Mouse (Mus musculus): Measurements from ENCODE around the gene Bdkrb1.

Bdkrb1 gene

DNA sequence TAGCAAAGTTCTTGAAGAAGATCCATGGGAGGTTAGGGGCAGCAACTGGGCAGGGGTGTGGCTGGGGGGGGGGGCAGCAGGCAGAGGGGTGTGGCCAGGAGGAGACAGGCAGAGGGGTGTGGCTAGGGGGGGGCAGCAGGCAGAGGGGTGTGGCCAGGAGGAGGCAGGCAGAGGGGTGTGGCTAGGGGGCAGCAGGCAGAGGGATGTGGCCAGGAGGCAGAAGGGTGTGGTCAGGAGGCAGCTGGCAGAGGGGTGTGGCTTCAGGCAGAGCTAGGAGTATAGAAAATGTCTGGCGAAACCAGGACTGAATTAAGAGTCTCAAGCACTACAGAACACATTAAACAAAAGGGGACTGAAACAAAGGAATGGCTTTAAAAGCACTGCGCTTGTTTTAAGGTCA lies 19.4 kb upstream of the Bdkrb1 start:
- Histone ChIP-seq H3K27me3 (ENCODE audit: control insufficient read depth, insufficient read depth, low read length, poor library complexity, severe bottlenecking) (no peaks in the 10 kb centered on the region), H3K36me3 (ENCODE audit: control insufficient read depth, insufficient read depth, low read length, poor library complexity, severe bottlenecking) (no peaks in the 10 kb centered on the region)
- DNase-seq (ENCODE audit: low read depth, low spot score) = peak; percentile 24

DNA sequence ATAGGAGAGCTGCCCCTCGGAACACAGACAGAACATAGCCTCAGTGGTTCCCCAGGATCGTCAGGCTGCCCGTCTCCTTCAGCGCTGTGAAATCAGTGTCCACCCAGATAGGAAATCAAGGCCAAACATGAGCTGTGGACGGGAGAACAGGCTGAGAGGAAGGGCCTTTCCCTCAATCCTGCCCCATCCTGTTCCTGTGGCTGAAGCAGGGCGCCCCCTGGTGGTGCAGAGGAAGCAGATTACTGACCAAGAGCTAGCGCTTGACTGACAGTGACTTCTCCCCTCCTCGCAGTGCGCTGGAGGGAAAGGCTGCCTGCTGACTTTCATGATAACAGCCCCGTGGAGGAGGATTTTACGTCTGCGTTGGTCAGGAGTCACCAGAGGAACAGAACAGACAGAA lies 18.0 kb upstream of the Bdkrb1 start:
- Histone ChIP-seq H3K27me3 (ENCODE audit: control insufficient read depth, insufficient read depth, low read length, poor library complexity, severe bottlenecking) (no peaks in the 10 kb centered on the region), H3K36me3 (ENCODE audit: control insufficient read depth, insufficient read depth, low read length, poor library complexity, severe bottlenecking) (no peaks in the 10 kb centered on the region)
- DNase-seq (ENCODE audit: low read depth, low spot score) = peak; percentile 57

DNA sequence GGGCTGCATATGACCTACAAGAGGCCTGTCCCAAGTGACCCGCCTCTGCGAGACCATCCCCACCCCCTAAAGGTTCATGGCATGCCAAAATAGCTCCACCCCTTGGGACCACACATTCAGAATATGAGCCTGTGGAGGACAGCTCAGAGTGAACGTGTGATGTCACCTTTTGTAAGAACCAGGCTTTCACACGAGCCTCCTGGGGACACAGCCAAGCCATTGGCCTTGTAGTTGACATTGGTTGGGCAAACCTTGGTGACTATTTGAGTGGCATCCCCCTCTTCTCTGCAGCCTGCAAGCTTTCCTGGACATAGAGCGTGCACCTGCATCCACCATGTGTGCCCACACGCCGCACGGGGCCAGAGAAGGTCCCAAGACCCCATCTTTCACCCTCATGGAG lies 15.4 kb upstream of the Bdkrb1 start:
- no peaks in the 10 kb centered on the region for H3K36me3 ChIP-seq (ENCODE audit: control insufficient read depth, insufficient read depth, low read length, poor library complexity, severe bottlenecking)
- no peaks in the 10 kb centered on the region for H3K27me3 ChIP-seq (ENCODE audit: control insufficient read depth, insufficient read depth, low read length, poor library complexity, severe bottlenecking)
- DNase-seq (ENCODE audit: low read depth, low spot score) = no peak

DNA sequence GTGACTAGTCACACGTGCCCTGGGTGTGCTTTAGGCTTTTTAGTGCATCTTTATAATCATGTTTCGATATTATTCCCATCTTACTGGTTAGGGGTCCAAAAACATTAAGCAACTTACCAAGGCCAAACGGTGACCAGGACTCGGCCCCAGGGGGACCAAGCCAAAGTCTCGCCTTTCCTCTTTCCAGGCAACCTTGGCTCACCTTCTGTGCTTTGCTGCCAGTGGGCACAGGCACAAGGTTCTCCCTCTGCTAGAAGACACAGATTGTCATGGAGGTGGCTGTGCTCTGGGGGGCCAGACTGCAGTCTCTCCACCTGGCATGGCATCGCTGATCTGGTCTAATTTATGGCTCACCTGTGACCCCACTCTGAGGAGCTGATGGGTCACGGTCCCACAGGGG lies 12.1 kb upstream of the Bdkrb1 start:
- no peaks in the 10 kb centered on the region for H3K27me3 ChIP-seq (ENCODE audit: control insufficient read depth, insufficient read depth, low read length, poor library complexity, severe bottlenecking)
- DNase-seq (ENCODE audit: low read depth, low spot score) = no peak
- H3K36me3 ChIP-seq (ENCODE audit: control insufficient read depth, insufficient read depth, low read length, poor library complexity, severe bottlenecking) = no peaks in the 10 kb centered on the region

DNA sequence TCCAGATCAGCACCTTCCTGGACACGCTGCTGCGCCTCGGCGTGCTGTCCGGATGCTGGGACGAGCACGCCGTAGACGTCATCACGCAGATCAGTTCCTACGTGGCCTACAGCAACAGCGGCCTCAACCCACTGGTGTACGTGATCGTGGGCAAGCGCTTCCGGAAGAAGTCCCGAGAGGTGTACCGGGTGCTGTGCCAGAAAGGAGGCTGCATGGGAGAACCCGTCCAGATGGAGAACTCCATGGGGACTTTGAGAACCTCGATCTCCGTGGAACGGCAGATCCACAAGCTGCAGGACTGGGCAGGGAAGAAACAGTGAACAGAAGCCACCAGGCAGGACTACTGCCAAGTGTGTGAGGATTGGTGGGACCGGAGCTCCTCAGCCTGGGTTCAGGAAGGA lies 10.5 kb upstream of the Bdkrb1 start:
- no peaks in the 10 kb centered on the region for H3K27me3 ChIP-seq (ENCODE audit: control insufficient read depth, insufficient read depth, low read length, poor library complexity, severe bottlenecking)
- H3K36me3 ChIP-seq (ENCODE audit: control insufficient read depth, insufficient read depth, low read length, poor library complexity, severe bottlenecking) = no peaks in the 10 kb centered on the region
- DNase-seq (ENCODE audit: low read depth, low spot score) = no peak

DNA sequence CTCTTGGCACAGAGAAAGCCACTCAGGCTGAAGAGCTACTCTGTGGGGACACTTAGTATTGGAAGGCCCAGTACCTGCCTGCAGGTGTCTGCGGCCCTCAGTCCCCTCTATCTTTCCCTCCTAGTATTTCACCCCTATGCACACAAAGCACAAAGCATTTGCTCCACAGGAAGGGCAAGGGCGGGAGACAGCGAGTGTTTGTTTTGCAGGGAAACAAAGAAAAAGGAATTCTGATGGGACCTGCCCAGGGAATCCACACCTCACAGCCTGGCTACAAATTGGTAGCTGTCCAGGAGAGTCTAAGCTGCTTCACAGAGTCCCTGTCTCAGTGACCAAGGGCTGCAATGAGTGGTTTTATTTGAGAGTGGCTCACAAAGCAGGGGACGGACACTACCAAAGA lies 9.4 kb upstream of the Bdkrb1 start:
- Histone ChIP-seq H3K36me3 (ENCODE audit: control insufficient read depth, insufficient read depth, low read length, poor library complexity, severe bottlenecking) (no peaks in the 10 kb centered on the region), H3K27me3 (ENCODE audit: control insufficient read depth, insufficient read depth, low read length, poor library complexity, severe bottlenecking) (no peaks in the 10 kb centered on the region)
- DNase-seq (ENCODE audit: low read depth, low spot score) = no peak

DNA sequence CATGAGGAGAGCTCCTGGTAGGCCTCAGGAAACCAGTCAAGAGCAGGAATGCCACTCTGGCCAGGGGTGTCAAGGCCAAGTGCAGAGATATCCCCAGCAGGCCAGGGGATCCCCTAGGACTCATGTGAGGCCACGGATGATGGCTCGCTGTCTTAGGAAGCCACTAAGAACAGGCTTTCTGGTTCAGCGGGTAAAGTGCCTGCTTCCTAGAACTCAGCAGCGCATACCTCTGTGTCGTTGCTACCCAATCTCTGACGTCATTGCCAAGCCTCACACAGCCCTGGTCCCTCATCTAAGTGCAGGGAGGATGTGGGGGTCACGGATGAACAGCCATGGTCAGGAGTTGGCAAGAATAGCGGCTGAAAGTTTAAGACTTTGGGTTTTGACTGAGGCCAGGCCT lies 5.8 kb upstream of the Bdkrb1 start:
- peak; percentile 94 for DNase-seq (ENCODE audit: low read depth, low spot score)
- Histone ChIP-seq H3K36me3 (ENCODE audit: control insufficient read depth, insufficient read depth, low read length, poor library complexity, severe bottlenecking) (no peaks in the 10 kb centered on the region), H3K27me3 (ENCODE audit: control insufficient read depth, insufficient read depth, low read length, poor library complexity, severe bottlenecking) (no peaks in the 10 kb centered on the region)

DNA sequence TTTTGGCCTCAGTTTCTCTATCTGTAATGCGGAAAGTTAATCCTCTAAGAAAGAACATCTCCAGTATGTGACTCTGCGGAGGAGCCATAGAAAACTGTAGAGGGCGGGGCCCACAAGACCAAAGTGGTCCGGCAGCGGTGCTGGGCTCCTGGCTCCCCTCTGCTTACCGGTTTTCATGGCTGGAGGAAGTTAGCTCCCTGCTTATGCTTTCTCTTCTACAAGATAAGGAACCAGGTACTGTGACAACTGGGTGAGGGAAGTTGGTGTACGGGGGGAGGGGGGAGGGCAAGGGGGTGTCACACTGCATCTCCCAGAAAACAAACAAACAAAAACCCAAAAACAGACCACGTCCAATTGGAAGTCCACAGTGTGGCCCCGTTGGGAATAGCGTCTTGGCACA lies 4.4 kb upstream of the Bdkrb1 start:
- peak; percentile 35 for DNase-seq (ENCODE audit: low read depth, low spot score)
- Histone ChIP-seq H3K36me3 (ENCODE audit: control insufficient read depth, insufficient read depth, low read length, poor library complexity, severe bottlenecking) (no peaks in the 10 kb centered on the region), H3K27me3 (ENCODE audit: control insufficient read depth, insufficient read depth, low read length, poor library complexity, severe bottlenecking) (no peaks in the 10 kb centered on the region)

DNA sequence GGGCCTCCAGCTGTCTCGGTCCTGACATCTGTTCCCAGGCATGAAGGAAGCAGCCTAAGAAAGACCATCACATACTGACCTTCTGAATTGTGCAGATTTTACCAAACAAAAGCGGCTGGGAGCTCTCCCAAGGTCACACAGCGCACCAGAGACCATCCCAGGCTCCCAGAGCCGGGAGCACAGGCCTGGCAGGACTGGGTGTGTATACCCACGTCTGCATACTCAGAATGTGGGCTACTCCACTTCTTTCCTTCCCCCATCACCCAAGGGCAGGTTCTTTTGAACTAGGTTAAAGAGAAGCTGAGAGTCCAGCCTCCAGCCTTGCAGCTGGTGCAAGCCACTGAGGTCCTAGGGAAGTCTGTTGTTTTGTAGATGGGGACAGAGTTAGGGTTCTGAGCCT lies 3.8 kb upstream of the Bdkrb1 start:
- Histone ChIP-seq H3K27me3 (ENCODE audit: control insufficient read depth, insufficient read depth, low read length, poor library complexity, severe bottlenecking) (no peaks in the 10 kb centered on the region), H3K36me3 (ENCODE audit: control insufficient read depth, insufficient read depth, low read length, poor library complexity, severe bottlenecking) (no peaks in the 10 kb centered on the region)
- DNase-seq (ENCODE audit: low read depth, low spot score) = no peak

DNA sequence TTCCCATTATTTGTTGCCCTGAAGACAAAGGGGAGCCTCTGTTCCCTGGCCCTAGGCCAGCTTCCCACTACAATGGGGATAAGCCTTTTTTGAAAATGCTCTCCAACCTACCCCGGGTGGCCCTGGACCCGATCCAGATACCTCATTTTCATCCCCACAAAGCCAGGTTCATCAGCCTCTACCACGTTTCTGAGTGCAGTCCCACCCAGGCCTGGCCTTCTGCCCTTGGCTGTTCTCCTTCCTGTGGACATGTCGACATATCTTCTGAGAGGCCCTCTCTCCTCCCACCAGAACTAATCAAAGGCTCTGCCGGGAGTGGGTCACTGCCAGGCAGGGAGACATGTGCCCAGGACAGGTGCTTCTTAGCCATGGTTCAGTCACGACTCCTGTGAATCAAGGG lies 1.3 kb upstream of the Bdkrb1 start:
- no peak for DNase-seq (ENCODE audit: low read depth, low spot score)
- no peaks in the 10 kb centered on the region for H3K36me3 ChIP-seq (ENCODE audit: control insufficient read depth, insufficient read depth, low read length, poor library complexity, severe bottlenecking)
- H3K27me3 ChIP-seq (ENCODE audit: control insufficient read depth, insufficient read depth, low read length, poor library complexity, severe bottlenecking) = no peaks in the 10 kb centered on the region

DNA sequence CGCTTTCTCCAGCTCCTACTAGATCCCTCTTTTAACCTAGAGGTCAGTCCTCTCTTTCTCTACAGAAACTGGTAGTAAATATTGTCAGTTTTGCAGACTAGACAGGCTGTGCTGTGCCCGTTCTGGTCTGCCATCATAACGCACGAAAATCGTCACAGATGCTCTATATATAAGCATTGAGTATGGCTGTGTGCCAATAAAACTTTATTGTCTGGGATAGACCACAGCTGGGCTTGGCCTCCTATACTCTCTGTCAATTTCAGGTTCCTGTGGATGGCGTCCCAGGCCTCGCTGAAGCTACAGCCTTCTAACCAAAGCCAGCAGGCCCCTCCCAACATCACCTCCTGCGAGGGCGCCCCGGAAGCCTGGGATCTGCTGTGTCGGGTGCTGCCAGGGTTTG lies 1.0 kb downstream of the Bdkrb1 start:
- no peak for DNase-seq (ENCODE audit: low read depth, low spot score)
- Histone ChIP-seq H3K36me3 (ENCODE audit: control insufficient read depth, insufficient read depth, low read length, poor library complexity, severe bottlenecking) (no peaks in the 10 kb centered on the region), H3K27me3 (ENCODE audit: control insufficient read depth, insufficient read depth, low read length, poor library complexity, severe bottlenecking) (no peaks in the 10 kb centered on the region)

DNA sequence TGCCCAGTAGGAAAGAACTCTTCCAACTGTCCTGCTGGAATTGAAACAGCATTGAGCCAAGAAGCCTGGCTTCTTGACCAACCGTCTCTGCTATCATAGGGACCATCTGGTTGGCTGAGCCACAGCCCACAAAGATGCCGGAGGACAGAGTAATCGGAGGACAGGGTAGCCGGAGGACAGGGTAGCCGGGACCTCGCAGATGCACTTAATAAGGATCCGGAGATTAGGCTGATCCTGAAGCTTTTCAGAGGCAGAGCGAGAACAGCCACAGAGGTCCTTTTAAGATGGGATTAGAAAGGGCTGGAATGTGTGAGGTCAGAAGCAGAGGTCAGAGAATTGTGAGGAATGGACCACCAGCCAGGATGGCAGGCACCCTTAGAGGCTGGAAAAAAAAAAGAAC lies 2.3 kb downstream of the Bdkrb1 start:
- H3K36me3 ChIP-seq (ENCODE audit: control insufficient read depth, insufficient read depth, low read length, poor library complexity, severe bottlenecking) = no peaks in the 10 kb centered on the region
- DNase-seq (ENCODE audit: low read depth, low spot score) = no peak
- H3K27me3 ChIP-seq (ENCODE audit: control insufficient read depth, insufficient read depth, low read length, poor library complexity, severe bottlenecking) = no peaks in the 10 kb centered on the region

DNA sequence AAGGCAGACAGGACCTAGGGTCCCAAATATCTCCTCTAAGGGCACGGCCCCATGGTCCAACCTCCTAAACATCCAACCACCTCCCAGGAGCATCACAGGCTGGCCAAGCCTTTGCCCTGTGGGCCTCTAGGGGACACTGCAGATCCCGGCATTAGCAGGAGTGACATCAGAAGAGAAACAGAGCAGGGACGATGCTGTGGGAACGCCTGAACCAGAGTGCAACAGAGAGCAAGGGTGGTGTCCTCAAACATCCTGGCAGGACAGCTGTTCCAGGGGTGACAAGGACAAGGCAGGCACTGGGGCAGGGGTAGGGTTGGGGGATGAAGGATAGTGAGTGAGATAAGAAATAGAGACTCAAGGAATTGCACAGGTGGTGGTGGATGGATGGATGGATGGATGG lies 4.0 kb downstream of the Bdkrb1 start:
- Histone ChIP-seq H3K36me3 (ENCODE audit: control insufficient read depth, insufficient read depth, low read length, poor library complexity, severe bottlenecking) (no peaks in the 10 kb centered on the region), H3K27me3 (ENCODE audit: control insufficient read depth, insufficient read depth, low read length, poor library complexity, severe bottlenecking) (no peaks in the 10 kb centered on the region)
- DNase-seq (ENCODE audit: low read depth, low spot score) = no peak

DNA sequence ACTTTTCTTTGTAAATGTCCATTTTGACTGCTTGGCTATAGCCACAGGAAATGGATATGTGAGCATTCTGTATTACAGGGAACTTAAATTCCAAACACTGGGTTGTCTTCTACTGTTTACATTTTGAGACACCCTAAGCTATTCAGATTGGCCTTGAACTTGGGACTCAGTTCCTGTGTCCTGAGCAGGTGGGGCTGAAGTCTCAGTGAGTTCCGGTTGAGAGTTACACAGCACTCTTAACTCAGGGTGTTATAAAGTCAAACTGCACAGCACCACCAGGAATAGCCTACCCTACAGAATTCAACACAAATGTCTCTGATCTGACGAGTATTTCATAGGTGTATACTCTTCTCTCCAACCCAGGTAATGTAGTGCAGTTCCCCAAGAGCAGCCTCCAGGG lies 8.2 kb downstream of the Bdkrb1 start:
- H3K27me3 ChIP-seq (ENCODE audit: control insufficient read depth, insufficient read depth, low read length, poor library complexity, severe bottlenecking) = no peaks in the 10 kb centered on the region
- H3K36me3 ChIP-seq (ENCODE audit: control insufficient read depth, insufficient read depth, low read length, poor library complexity, severe bottlenecking) = peaks cover 3% of the 10 kb centered on the region; the same call in 1 of the 2 replicates

DNA sequence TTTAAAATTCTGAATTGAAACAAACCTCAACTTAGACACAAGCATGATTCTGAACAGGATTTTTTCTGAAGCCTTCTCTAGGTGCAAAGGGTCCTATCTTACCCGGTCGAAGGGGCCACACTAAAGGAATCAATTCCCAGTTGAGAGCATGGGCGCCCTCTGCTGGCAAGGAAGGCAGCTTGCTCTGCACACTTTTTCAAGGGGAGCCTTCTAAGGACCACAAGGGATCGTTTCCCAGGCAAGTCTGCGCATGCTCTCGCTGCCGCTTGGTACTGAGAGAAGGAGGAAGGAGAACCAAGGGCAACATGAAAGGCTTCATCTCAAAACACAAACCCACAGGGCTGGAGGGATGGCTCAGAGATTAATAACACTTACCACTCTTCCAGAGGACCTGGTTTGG lies 8.9 kb downstream of the Bdkrb1 start:
- peaks cover 3% of the 10 kb centered on the region; the same call in 1 of the 2 replicates for H3K36me3 ChIP-seq (ENCODE audit: control insufficient read depth, insufficient read depth, low read length, poor library complexity, severe bottlenecking)
- H3K27me3 ChIP-seq (ENCODE audit: control insufficient read depth, insufficient read depth, low read length, poor library complexity, severe bottlenecking) = no peaks in the 10 kb centered on the region
- peak; percentile 68 for DNase-seq (ENCODE audit: low read depth, low spot score)

More for the DNA sequence above, 8.2 kb downstream of the Bdkrb1 start:
- DNase-seq (ENCODE audit: low read depth, low spot score) = no peak

DNA sequence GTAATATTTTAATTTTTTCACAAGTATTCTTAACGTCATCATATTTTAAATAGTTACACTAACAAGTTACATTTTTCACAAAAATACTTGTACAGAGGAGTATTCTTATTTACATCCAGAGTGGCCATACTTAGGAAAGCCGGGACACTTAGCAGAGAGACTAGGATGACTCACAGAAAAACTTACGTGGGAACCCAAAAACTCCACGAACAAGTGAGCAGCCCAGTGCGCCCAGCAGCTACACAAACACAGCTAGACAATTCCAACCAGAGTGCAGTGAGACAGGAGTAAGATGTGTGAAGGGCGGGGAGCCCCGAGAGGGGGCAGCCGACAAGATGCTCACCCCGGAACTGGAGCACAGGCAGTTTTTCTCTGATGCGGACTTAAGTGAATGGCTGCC lies 10.7 kb downstream of the Bdkrb1 start:
- Histone ChIP-seq H3K36me3 (ENCODE audit: control insufficient read depth, insufficient read depth, low read length, poor library complexity, severe bottlenecking) (peaks cover 5% of the 10 kb centered on the region), H3K27me3 (ENCODE audit: control insufficient read depth, insufficient read depth, low read length, poor library complexity, severe bottlenecking) (no peaks in the 10 kb centered on the region)
- no peak for DNase-seq (ENCODE audit: low read depth, low spot score)

All from splenic B cell, adult 2 months (primary cell).